Mouse (Mus musculus) kidney, embryonic 16.5 days (tissue): ENCODE results near the gene Myog. TPM values are rescaled to one million over a fixed set of nuclear protein-coding genes. Genes with fewer than 3 reads are reported as not detected.

ENCODE experiments used
- ATAC-seq: fragments of 200-750 bp; cut with Nextera tagmentation; 2 replicates; pipeline ENCODE4 v1.8.0; 2017; ENCODE audit warnings: moderate TSS enrichment; ENCODE audit not compliant: low FRiP score, low TSS enrichment
- H3K27ac ChIP-seq: fragments of 300-500 bp; sonication (generic); 2 replicates; pipeline ENCODE4 v1.5.1; 2014; ENCODE audit warnings: low read length
- H3K27me3 ChIP-seq: fragments of 300-500 bp; sonication (generic); 2 replicates; pipeline ENCODE4 v1.6.1; 2014; ENCODE audit warnings: low read length, control low read depth, mixed read lengths; ENCODE audit not compliant: insufficient read depth
- H3K36me3 ChIP-seq: fragments of 300-500 bp; sonication (generic); 2 replicates; pipeline ENCODE4 v1.6.1; 2014; ENCODE audit warnings: low read length, control low read depth, mixed read lengths; ENCODE audit not compliant: insufficient read depth
- H3K4me1 ChIP-seq: fragments of 300-500 bp; sonication (generic); 2 replicates; pipeline ENCODE4 v1.6.1; 2014; ENCODE audit warnings: low read length, control low read depth, mixed read lengths; ENCODE audit not compliant: insufficient read depth
- H3K4me2 ChIP-seq: fragments of 300-500 bp; sonication (generic); replicated peaks from 2 replicates; pipeline ENCODE4 v1.6.1; 2014; ENCODE audit warnings: low read depth, low read length
- H3K4me3 ChIP-seq: fragments of 300-500 bp; sonication (generic); 2 replicates; pipeline ENCODE4 v1.5.1; 2014; ENCODE audit warnings: mild to moderate bottlenecking, low read length
- H3K9ac ChIP-seq: fragments of 300-500 bp; sonication (generic); replicated peaks from 2 replicates; pipeline ENCODE4 v1.6.1; 2014; ENCODE audit warnings: low read length
- H3K9me3 ChIP-seq: fragments of 300-500 bp; sonication (generic); 2 replicates; pipeline ENCODE4 v1.6.1; 2016; ENCODE audit warnings: low read length, control low read depth
- WGBS: fragments of 180-500 bp; shearing (Covaris S2); extraction: QIAGEN DNeasy Blood & Tissue Kit; methylation state at CpG from one replicate; pipeline ENCODE4 v1.1.7; 2014; 5-methylcytosine and 5-hydroxymethylcytosine counted together
- polyA plus RNA-seq: library from polyadenylated mRNA; unstranded; fragments of >200 nt; fragmentation: Nextera tagmentation; extraction: Ambion mirVana; gene quantifications from 2 replicates; pipeline ENCODE4 v1.2.1, GENCODE M21; 2015

Myog gene
- polyA plus RNA-seq, 1 experiment from 2014 or later: 3.4 TPM

DNA sequence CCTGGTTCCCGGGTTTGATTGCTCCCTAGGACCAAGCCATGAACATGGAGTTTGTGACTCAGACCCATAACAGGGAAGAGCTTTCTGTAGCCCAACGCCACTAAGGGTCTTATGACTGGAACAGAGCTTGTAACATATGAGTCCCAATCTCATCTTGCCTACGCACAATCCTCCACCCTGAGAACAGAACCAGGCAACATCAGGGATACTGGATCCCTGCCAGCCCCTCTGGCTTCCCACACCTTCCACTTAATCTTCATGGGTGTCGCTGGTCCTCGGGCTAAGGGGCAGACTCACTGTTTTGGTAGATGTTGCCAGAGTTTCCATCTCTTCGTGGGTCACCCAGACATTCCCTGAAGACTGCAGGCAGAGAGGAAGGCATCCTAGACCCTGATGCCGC is 22.0 kb downstream of the Myog start:
- no peak overlapping the region for H3K4me2 ChIP-seq
- no peaks in the 10 kb centered on the region for H3K36me3 ChIP-seq
- H3K9ac ChIP-seq: no peak overlapping the region
- 92% methylated on average over 7 of the region's 7 CpGs for WGBS
- no peak overlapping the region for H3K4me3 ChIP-seq
- no peaks in the 10 kb centered on the region for H3K9me3 ChIP-seq
- no peak overlapping the region for H3K27ac ChIP-seq
- no peaks in the 10 kb centered on the region for H3K4me1 ChIP-seq
- no peak for ATAC-seq
- no peaks in the 10 kb centered on the region for H3K27me3 ChIP-seq

DNA sequence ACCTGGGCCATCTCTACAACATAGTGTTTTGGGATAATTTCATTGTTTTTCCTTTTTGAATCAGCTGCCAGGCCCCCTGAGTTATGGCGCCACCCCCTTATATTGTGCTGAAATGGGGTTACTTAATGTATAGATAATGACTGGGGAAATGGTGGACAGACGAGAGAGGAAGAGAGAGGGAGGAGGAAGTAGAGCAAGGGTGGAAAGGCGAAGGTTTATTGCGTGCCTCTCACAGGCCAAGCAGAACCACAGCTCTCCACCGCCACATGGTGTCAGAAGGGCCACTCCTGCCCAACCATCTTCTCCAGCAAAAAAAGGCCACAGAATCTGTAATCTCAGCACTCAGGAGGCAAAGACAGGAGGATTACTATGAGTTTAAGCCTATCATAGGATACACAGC is 25.4 kb downstream of the Myog start:
- no peak overlapping the region for H3K27ac ChIP-seq
- no peaks in the 10 kb centered on the region for H3K36me3 ChIP-seq
- H3K4me3 ChIP-seq: no peak overlapping the region
- H3K27me3 ChIP-seq: no peaks in the 10 kb centered on the region
- H3K4me2 ChIP-seq: no peak overlapping the region
- H3K4me1 ChIP-seq: no peaks in the 10 kb centered on the region
- H3K9ac ChIP-seq: no peak overlapping the region
- 78% methylated on average over 5 of the region's 5 CpGs for WGBS
- no peak for ATAC-seq
- H3K9me3 ChIP-seq: no peaks in the 10 kb centered on the region

DNA sequence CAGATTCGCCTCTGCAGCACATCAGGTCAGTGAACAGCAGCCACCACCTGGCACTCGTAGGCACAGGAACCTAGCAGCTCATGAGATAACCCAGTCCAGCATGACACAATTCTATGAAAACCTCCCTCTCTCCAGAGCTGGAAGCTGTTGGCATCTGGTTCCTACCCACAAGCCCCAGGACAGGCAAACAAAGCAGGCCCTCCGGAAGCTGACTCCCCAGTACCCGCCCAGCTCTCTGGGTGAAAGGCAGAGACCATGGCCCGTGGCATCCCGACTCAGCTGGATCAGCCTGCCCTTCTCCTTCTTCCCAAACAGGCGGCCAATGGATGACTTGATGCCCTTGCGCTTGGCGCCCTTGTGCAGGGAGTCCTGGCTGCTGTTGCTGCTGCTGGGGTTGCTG is 26.6 kb downstream of the Myog start:
- no peak overlapping the region for H3K4me2 ChIP-seq
- H3K36me3 ChIP-seq: no peaks in the 10 kb centered on the region
- no peaks in the 10 kb centered on the region for H3K27me3 ChIP-seq
- H3K4me1 ChIP-seq: peaks cover 8% of the 10 kb centered on the region; the same call in 1 of the 2 replicates
- 84% methylated on average over 9 of the region's 9 CpGs for WGBS
- no peak overlapping the region for H3K27ac ChIP-seq
- no peaks in the 10 kb centered on the region for H3K9me3 ChIP-seq
- H3K9ac ChIP-seq: no peak overlapping the region
- no peak overlapping the region for H3K4me3 ChIP-seq
- ATAC-seq: 0 out of 2 replicates have a peak, but pooled peaks have one; percentile 21

DNA sequence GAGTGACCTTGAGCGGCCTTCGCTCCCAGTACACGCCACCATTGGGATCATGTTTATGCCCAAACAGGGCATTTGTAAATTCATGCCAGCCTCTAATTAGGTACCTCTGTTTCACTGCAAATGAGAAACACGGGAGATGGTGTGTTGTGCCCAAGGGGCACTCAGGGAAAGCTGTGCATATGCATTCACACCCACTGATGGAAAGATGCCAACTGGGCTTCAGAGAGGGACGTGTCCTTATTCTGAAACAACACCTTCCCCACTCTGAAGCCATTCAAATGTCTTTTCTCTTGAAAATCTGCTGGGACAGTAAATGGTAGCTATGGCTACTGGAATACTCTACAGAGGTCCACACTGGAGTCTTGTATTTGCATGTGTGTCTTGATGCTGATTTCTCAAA is 28.5 kb downstream of the Myog start:
- WGBS: 84% methylated on average over 5 of the region's 5 CpGs
- no peak overlapping the region for H3K9ac ChIP-seq
- no peak for ATAC-seq
- H3K4me2 ChIP-seq: no peak overlapping the region
- no peaks in the 10 kb centered on the region for H3K36me3 ChIP-seq
- H3K27me3 ChIP-seq: no peaks in the 10 kb centered on the region
- H3K27ac ChIP-seq: no peak overlapping the region
- H3K4me1 ChIP-seq: peaks cover 8% of the 10 kb centered on the region; the same call in 1 of the 2 replicates
- H3K9me3 ChIP-seq: no peaks in the 10 kb centered on the region
- no peak overlapping the region for H3K4me3 ChIP-seq

DNA sequence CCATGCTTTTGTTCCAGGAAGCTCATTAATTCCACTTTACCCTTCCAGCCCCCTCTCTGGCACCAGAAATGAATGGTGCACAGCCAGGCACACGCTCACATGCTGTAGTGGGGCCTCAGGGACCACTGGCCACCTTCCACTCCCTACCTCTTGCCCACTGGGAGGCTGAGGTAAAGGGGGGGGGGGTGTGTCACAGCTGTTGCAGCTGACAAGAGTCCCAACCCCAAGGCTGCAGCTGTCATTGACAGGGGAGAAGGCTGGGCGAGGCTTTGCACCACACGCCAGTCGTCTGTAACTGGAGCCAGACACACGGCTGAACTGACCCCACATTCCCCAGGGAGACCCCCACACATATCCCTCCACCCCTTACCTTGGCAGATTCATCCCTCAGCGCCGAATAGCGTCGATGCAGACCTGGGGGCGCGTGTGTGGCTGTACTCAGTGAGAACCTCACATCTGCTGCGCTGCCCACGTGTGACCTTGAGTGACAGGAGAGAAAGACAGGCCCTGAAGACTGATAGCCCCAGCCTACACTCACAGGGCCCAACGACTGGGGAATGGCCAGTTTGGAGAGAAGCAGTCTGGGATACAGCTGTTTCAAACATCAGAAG is 31.0 kb downstream of the Myog start:
- Histone ChIP-seq H3K27me3 (no peaks in the 10 kb centered on the region), H3K27ac (no peak overlapping the region), H3K4me1 (peaks cover 8% of the 10 kb centered on the region; the same call in 1 of the 2 replicates), H3K9me3 (no peaks in the 10 kb centered on the region), H3K36me3 (no peaks in the 10 kb centered on the region), H3K4me2 (no peak overlapping the region), H3K9ac (no peak overlapping the region), H3K4me3 (no peak overlapping the region)
- WGBS: 33% methylated on average over 14 of the region's 14 CpGs
- peak; percentile 35; the same call in 1 of the 2 replicates for ATAC-seq

DNA sequence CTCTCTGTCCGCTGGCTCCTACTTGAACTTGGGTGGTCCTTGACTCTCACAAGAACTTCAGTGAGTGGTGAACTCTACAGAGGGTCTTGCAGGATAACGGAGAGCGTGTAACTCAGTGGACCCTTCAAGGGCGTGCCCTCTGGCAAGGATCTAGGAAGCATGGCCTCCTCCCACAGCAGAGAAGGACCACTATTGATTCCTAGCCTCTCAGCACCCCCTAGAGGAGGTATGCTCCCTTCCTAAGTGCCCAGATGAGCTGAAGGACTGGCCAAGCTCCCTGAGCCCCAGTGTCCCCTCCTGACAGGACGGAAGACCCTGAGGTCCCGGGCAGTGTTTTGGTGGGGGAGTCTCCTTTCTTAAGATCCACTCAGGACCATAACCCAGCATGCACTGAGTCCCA is 32.8 kb downstream of the Myog start:
- Histone ChIP-seq H3K4me1 (peaks cover 8% of the 10 kb centered on the region; the same call in 1 of the 2 replicates), H3K27me3 (no peaks in the 10 kb centered on the region), H3K4me3 (no peak overlapping the region), H3K27ac (no peak overlapping the region), H3K36me3 (no peaks in the 10 kb centered on the region), H3K4me2 (no peak overlapping the region), H3K9me3 (no peaks in the 10 kb centered on the region), H3K9ac (no peak overlapping the region)
- ATAC-seq: peak; percentile 36; the same call in 1 of the 2 replicates
- 84% methylated on average over 6 of the region's 6 CpGs for WGBS

DNA sequence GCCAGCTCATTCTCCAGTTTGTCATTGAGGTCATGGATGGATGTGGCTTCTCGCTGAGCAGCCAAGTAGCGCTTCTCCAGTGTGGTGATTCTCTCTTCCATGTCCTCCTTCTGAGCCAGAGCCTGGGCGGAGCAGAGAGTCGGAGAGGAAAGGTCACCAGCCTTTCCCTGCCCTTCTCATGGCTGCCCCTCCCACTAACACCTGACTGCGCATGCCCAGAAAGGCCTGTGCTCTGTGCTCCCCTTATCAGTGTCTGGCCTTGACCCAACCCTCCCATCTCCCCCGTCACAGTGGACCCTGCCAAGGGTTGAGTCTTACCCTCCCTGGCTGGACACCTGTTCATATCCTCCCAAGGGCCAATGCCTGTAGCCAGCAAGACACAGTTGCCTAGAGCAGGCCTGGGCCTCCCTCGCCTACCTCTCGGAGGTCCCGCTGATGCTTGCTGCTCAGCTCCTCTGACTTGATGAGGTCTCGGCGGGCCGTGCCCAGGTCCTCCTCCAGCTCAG is 37.1 kb downstream of the Myog start:
- Histone ChIP-seq H3K4me2 (no peak overlapping the region), H3K9ac (no peak overlapping the region), H3K9me3 (no peaks in the 10 kb centered on the region), H3K36me3 (no peaks in the 10 kb centered on the region), H3K27ac (no peak overlapping the region), H3K27me3 (no peaks in the 10 kb centered on the region), H3K4me3 (no peak overlapping the region), H3K4me1 (no peaks in the 10 kb centered on the region)
- no peak for ATAC-seq
- 90% methylated on average over 12 of the region's 12 CpGs for WGBS

DNA sequence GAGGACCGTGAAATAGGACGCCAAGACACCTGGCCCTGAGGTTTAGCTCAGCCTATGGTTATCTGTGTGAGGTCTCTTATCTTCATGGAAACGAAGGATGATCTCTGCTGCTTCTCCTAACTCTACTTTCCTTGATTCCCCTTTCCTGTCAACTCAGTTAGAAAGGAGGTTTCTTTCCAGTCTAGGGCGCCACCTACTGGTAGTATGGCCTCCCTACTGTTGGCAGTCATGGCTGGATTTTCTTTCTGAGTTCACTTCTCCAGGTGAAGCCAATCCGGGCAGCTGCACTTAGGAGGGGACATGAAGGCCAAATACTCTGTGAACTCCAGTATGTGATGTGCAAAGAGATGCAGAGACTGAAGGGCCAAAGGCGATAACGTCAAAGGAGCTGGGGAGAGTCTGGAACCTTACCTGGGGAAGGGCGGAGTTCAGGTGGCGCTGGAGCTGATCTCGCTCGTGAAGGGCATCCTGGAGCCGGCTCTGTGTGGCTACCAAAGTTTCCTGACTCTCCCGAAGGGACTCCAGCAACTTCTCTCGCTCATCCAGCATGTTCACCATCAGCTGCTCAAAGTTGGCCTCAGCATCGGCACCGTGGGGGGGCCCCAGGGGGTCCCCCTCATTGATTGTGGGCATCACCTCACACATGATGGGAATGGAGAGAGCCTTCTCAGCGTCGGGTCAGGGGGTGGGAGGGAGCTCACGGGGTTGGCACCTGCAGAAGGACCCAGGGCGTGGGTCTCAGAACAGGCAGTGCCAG is 42.3 kb downstream of the Myog start:
- Histone ChIP-seq H3K4me2 (no peak overlapping the region), H3K36me3 (no peaks in the 10 kb centered on the region), H3K9me3 (no peaks in the 10 kb centered on the region), H3K27ac (no peak overlapping the region), H3K9ac (no peak overlapping the region), H3K4me3 (no peak overlapping the region), H3K27me3 (no peaks in the 10 kb centered on the region), H3K4me1 (peaks cover 6% of the 10 kb centered on the region)
- ATAC-seq: peak; percentile 27; the same call in 1 of the 2 replicates
- 57% methylated on average over 20 of the region's 20 CpGs for WGBS

DNA sequence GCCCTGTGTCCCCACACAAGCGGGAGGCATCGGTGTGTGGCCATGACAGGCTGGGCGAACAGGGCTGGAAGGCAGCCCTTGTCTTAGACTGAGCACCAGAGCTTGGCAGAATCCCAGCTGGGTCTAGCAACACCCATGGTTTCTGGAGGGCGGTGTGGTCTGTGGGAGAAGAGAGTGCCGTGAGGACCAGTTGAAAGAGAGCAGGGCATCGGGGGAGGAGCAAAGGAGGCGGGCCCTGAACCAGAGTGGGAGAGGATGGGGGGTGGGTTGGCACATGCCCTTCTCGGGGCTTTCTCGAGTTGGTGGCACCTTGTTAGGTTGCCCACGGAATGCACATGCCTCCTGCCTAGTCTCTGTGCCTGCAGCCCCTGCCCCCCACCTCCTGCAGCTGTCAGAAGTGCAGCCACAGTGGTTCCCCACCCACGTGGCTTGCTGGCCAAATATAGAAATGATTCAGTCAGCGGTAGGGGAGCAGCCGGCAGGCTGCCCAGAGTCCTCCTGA is 43.0 kb downstream of the Myog start, which contains the start of gene Ppfia4:
Gene Ppfia4 (minus strand): TSS at position 159 of the 502 bp plus-strand sequence.
- ATAC-seq: peak; percentile 47; the same call in 1 of the 2 replicates
- Histone ChIP-seq H3K9ac (no peak within 1 kb of the TSS), H3K4me3 (no peak within 1 kb of the TSS), H3K36me3 (no peaks in the 10 kb centered on the region), H3K4me2 (no peak within 1 kb of the TSS), H3K27me3 (no peaks in the 10 kb centered on the region), H3K9me3 (no peaks in the 10 kb centered on the region), H3K4me1 (peaks cover 10% of the 10 kb centered on the region), H3K27ac (no peak within 1 kb of the TSS)
- WGBS: 48% methylated on average over 13 of the region's 13 CpGs
